Mouse (Mus musculus) kidney, adult 2 months (tissue): ENCODE data around the gene Gm10203.

Experiments
- CTCF ChIP-seq: fragments of 200-500 bp; conservative IDR thresholded peaks from 2 replicates; pipeline ENCODE4 v1.5.1; 2011; ENCODE audit warnings: low read depth, mild to moderate bottlenecking, control low read depth, low read length, moderate library complexity, mixed read lengths; ENCODE audit not compliant: insufficient read depth, insufficient read length
- POLR2A ChIP-seq: fragments of 200-500 bp; IDR thresholded peaks from one replicate; pipeline ENCODE4 v1.6.1; 2011; ENCODE audit warnings: low read depth, low read length, control low read depth

GRCm38 (mm10) chr6:149139011-149139410, 9.0 kb downstream of the Gm10203 start:
- TF ChIP-seq CTCF (no peak), POLR2A (no peak)
